Mouse (Mus musculus): ENCODE data around the gene Cadm1.

Gene Cadm1

DNA sequence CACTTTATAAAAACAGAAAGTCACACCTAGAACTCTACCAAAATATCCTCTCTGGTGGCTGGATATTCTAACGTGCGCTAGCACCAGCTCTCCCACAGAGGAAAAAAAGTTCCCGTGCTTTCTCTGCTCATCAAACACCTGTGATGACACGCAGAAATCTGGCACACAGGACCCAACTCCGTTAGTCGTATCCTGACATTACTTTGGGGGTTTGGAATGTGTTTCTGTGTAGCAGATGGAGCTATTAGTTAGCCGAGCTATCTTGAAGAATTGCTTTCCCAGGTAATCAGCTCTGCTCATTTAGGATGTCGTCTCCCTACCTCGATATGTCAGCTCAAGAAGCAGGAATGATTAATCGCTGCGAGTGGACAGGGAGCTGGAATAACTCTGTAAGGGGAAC, 80.3 kb downstream of the Cadm1 start:
- no peak for DNase-seq

DNA sequence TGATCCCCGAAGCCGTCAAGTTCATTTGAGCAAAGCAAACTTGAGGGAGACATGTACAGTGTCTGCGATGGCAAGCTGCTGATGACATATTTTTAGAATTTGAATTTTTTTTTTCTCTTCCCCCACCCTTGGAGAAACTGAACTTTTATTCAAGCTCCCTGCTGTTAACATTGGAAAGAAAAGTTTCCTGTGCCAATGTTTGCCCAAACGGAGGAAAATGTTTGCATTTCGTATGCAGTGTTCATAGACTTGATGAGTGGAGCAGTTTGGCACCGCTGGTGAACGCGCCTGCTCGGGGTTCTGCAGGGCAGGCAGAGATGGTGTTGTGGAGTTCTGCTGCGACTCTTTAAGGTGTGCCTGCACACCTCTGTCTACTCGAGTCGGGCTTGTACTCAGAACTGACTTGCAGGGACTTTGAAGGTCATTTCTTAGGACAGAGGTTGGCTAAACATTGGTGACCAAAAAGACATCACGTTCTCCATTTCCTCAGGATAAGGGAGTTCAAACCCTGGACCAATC, 83.0 kb downstream of the Cadm1 start:
- DNase-seq, result no peak

DNA sequence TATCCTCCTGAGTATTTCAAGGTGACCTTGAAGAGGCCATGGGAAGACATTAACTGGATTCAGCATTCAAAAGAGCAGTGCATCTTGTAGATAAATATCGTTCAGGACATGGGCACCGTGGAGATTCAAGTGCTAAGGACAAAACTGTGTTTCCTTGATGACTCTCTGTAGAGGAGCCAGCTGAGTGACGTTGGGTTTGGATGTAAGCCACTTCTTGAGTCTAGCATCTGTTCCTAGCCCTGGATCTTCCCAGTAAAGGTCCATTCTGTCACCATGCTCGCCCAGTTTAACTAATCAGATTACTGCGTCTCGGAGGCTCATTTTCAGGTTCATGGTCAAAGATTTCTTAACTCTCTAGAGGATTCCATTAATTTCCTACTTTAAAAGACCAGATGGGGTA, 85.1 kb downstream of the Cadm1 start:
- no peak for DNase-seq

DNA sequence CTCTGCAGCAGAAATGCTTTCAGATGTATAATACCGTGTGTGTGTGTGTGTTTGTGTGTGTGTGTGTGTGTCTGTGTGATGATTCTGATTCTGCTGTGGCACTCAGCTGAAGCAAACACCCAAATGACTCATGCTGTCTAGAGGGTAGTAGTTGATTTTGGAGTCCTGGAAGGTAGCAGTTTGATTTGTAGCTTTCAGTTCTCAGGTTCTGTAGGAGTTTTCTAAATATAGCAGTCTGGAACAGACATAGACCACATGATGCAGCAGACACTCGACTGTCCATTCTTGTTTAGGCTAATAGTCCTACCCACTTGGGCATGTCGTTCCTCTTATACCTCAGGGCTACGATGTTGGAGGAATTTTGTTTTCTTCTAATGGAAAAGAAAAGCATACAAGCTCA, 86.4 kb downstream of the Cadm1 start:
- DNase-seq, result no peak

DNA sequence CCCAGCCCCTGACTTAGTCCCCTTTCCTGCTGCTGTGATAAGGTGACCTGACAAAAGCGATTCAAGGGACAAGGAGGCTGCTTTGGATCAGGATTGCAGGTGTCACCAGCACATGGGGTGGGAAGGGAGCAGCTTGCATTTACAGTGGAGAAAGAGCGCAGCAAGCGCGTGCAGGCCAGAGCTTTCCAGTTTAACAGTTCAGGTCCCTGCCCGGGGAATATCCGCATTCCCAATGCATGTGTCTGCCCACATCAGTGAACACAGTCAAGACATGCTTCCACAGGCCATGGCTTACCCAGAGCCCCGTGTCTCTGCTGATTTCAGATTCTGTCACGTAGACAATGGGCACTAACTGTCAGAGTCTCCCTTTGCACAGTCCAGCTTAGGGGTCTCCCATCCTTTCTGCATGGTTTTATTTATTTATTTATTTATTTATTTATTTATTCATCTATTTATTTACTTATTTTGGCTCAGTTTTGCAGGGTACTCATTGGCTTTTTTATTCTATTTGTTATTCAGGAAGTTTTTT, 89.6 kb downstream of the Cadm1 start:
- no peak for DNase-seq

DNA sequence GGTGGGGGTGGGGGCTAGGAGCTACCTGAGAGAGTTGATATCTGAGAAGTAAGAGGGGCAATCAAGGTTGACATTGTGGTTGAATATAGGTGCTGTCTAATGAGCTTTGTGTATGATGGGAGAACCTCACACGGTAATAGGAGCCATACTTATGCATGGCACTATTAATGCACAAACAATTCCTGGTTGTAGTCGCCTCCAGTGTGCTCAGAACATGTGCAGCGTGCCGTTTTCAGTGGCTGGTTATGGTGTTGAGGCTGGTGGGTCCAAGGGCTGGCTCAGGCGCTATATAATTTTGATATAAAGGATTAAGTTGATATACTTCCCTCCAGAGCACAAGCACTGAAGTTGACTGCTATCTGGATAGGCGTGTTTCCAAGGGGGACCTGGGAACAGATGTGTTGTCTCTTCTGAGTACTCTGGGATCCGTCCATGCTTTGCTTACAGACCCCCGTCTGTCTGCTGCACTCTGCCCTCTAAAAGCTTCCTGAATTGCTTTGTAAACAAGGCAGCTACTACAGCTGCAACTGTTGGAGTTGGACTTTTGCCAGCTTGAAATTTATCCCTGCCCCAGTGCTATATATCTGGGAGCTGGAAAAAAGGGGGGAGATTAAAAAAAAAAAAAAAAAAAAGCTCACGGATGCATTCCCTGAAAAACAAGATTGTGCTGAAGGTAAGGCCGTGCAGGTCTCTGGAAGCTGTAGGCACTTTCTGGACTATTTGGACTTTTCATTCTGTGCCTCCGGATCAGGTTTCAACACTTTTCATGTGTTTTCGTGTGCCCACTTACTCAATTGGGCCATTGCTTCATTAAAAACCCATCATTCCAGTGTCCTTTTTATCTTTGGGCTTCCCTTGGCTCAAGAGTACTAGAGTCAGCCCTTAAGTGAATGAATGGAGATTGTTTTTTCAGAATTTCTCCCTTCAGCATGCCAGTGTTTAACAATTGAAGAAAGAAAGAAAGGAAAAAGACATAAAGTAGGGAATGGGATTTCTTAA, 93.8 kb downstream of the Cadm1 start:
- no peak for DNase-seq

DNA sequence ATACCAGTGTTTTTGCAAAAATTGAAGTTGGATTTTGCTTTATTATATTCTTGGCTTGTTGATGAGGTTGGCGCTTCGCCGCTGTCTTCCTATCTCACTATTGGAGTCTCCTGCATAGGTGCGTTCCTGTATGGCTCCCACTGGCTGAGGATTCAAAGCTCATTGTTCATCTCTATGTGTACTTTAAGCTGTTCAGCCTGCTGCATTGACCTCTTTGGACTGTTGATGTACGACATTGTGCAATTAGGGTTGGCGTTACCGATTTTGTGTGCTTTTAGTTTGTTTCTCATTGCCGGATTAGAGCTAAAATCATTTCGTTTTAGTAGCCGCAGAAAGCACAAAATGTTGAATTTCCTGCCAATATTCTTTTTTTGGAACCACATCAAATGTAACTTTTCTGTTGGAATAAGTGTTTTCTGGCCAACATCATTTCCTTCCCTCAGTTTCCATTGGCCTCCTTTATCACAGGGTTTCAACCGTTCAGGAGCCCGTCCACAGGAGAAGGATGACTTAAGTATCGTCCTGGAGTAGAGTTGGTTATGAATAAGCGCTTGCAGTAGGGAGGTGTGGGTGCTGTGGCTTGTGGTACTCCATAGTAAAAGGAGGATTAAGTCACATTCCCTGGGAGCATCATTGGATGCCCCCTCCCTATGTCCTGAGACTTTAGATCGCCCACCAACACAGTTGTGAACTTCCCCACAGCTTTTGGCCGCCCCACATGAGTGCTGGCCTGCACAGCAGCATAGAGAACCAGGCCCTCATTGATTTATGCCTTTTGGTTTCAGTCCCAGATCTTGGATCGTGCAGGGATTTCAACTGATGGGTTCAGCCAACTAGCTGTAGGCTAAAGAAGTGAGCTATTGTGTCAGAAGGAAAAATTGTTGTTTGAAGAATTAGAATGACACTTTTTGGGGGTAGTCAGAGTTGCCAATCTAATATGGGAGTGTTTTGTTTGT, 94.9 kb downstream of the Cadm1 start:
- DNase-seq, result no peak

DNA sequence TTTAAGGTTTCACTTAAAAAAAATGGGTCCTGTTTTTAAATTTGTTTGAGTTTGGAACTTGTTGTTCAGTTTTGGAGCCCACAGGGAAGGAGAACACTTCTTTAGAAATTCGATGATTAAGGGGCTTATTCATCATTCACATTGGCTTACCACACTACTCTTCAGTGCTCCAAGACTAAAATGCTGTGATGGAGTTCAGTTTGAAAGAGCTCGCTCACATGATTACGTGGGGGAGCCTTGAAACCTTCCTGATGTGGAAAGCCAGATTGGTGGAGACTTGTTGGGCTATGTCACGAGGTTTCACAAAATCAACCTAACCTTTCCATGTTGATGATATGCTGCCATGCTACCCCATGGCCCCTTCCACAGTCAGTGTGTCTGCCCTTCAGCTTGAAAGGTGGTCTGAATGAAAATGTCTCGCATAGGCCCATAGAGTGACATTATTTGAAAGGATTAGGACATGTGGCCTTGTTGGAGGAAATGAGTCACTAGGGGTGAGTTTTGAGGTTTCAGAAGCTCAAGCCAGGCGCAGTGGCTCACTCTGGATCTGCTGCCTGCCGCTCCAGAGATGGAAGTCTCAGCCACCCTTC, 95.7 kb downstream of the Cadm1 start:
- no peak for DNase-seq

DNA sequence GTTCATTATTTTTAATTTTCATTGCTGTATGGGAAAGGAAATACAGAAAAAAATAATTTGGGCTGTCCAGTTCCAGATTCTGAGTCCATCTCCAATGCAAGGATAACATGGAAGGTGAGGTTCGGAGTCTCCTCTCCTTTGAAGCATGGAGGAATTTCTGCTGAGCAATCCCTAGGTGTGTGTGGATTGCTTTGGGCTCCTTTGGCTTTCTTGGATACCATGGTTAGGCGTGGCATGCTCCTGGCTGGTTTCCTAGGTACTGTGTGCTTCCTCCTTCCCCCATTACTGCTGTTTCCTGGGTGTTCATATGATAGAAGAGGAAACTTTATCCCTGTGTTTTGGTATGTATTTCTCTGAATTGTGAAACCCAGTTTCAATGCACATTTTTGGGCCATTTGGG, 98.0 kb downstream of the Cadm1 start:
- no peak for DNase-seq

DNA sequence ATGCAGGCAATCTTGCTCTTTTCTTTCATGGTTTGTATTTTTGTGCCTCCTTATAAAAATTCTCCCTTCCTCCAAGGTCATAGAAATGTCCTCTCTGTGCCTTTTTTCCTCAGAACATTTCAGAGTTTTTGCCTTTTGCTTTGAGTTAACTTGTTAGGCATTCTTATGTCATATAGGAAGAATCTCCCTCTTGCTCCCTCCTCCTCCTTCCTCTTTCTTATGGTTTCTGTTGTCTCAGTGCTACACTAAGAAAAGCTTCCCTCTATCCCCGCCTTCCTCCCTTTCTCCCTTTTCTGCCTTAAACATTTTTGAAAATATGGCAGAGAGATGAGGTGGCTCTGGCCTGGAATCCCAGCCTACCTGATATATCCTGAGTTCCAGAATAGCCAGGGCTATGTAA, 98.6 kb downstream of the Cadm1 start:
- no peak for DNase-seq

DNA sequence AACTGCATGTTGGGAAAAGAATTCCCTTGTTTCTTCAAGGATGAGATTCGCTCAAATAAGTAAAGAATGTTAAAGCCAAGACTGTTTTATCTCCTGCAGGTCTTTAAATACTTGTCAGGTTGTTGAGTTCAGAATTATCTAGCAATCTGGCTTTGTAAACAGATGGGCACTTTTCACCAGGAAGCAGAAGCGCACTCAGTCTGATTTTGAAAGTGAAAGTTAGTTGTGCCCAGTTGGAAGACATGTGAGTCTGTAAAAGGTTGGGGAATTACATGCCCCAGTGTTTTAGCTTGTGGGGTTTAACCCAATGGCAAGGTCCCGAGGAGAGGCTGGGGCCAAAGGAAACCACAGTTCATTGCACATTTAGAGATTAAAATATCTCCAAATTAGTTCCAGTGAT, 104.7 kb downstream of the Cadm1 start:
- DNase-seq, result no peak

DNA sequence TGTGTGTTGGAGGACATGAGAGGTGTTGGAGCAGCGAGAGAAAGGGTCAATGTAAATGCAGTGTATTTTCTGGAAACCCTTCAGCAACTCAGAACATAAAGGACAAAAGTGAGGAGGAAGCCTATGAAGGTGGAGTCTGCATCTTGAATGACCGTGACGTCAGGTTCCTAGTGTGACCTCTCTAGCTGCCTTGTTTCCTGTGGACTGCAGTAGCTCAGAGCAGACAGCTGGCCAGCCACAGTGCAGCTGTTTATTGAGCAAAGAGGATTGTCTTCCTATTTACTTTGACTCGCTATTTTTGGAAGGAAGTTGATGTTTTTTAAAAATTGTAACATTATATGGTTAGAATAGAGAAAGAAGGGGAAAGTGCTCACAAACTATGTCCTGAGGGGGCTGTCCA, 112.7 kb downstream of the Cadm1 start:
- DNase-seq, result no peak

DNA sequence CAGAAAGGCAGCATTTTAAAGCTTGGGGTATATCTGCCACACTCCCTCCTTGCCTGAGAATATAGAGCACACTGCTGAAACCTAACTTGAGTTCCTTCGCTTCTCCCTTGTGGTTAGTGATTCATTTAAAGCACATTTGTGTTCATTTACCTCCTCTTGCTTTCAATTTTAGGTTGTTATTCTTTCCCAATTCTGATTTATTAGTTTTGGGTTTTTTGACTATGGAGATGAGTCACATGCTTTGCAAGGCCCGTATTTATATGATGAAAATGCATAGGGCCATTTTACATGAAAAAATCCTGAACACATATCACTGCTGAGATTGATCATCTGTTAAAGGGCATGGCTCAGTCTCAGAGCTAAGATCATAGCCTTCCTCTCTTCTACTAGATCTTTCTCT, 115.1 kb downstream of the Cadm1 start:
- DNase-seq, result no peak

DNA sequence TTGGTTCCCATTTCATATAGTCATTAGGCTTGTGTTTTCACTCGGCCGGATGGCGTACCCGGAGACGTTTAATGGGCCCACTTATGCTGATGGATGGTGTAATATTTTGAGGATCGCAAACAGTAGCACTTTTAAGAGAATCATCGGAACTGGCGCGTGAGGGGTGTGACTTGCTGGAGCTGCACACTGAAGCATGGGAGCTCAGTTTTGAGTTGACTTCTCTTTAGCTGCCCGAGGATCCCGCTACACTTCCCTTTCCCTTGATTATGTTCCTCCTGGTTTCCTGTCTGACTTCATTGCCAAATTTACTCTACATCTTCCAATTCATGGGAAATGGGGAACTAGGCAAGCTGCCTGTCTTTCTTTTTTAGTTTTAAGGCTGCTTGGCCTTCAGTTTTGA, 121.5 kb downstream of the Cadm1 start:
- no peak for DNase-seq

DNA sequence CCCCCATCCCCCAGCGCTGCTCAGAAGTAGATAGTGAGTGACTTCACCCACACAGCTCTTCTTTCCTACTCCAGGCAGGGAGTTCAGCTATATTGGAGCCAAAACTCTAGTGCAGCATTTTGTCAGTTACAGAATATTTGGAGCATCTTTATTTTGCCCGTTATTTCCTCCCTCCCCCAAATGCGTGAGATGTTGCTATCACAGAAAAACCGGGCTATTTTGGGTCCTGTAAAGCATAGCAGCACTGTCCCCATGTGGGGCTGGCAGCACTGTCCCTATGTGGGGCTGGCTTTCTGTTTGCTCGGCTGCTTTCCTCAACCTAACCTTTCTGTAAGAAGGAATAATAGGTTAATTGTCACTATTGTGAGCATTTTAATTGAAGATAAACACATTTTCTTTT, 122.2 kb downstream of the Cadm1 start:
- DNase-seq, result no peak

DNA sequence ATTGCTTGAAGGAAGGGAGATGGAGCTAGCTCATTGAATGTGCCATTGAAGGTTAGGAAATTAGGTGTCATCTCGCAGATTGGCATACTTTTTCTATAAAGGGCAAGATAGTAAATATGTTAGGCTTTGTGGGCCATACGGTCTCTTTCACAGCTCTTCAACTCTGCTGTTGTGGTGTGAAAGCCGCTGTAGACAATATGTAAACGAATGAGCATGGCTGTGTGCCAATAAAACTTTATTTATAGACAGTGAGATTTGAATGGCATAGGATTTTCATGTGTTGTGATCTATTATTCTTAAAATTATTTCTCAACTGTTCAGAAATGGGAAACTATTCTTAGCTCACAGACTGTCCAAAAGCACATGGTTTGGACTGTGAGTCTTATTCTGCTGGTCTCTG, 123.0 kb downstream of the Cadm1 start:
- no peak for DNase-seq

DNA sequence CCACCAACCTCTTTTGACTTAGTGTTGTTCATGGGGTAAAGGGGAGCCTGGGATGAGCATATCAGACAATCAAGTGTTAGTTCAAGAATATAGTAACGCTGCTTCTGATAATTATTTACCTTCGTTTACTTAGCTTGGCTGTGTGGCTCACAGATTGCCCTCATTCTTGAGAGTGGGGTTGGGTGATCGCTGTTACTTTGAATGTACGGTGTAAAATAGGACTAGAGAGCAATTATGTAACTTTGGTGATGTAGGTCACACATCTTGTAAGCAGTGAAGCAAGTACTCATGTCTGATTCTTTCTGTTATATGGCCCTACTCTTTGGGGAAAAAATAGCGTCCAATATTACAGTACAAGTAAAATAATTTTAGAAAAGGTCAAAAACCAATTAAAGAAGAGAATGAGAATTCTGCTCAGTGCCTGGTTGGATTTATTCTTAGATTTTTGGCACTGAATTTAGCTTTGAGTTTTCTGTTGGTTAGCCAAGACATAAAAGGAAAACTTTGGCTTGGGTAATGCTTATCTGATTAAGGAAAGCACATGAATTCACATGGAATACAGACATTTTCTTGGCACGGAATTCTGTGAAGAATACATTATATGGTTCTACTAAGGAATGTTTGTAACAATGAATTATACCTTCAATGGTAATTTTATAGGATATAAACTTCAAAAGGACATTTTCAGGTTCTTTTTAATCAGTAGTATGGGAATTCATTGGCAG, 129.6 kb downstream of the Cadm1 start:
- no peak for DNase-seq

DNA sequence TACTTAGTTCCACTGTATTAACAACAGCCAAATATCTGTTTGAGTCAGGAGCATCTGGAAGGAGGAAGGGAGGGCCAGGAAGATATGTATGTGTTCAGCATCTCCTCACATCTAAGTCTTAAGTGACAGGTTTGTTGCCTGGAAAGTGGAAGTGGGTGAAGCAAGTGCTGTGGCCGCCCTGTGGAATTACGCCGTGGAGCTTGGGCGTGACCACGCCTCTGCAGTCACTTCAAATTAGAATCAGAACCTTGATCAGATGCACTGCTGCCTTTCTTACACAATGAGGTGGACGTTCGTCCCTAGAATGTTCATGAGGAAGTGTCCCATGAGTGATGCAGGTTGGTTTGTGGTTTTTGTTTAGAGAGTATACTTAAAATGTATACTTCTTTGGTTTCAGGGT, 131.6 kb downstream of the Cadm1 start:
- no peak for DNase-seq

DNA sequence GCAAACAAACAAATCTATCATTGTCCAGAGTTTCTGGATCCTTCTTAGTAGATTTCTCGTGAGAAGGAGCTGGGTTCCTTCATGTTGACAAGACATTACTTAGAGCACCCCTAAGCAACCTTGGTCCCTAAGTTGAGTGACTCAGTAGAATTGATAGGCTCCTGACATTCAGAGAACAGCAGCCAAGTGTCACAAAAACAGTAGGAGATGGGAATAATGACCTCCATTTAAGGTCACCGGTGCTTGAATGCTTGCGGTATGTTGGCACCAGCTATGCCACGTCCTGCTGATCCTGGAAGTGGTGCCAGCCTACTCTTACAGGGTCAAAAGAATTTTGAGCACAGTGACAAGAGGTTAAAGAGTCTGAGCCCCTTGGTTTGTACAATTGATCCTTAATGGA, 139.2 kb downstream of the Cadm1 start:
- no peak for DNase-seq

DNA sequence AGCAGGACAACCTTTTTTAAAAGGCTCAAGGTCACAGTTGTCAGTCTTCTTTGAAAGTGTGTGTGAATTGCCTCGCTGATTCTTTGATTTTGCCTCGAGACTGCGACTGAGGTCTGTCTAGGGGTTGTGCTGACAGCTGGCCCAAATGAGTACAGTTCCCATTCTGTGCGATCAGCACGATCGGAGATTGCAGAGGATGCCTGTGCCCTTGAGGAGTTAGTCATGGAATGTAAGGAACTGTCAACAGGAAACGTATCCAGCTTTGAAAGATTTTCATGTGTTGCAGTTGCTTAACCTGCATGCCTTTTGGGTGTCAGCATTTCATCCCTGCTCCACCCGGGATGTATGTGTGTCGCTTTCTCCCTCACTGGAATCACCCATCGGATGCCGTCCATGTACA, 141.6 kb downstream of the Cadm1 start:
- DNase-seq, result no peak

DNA sequence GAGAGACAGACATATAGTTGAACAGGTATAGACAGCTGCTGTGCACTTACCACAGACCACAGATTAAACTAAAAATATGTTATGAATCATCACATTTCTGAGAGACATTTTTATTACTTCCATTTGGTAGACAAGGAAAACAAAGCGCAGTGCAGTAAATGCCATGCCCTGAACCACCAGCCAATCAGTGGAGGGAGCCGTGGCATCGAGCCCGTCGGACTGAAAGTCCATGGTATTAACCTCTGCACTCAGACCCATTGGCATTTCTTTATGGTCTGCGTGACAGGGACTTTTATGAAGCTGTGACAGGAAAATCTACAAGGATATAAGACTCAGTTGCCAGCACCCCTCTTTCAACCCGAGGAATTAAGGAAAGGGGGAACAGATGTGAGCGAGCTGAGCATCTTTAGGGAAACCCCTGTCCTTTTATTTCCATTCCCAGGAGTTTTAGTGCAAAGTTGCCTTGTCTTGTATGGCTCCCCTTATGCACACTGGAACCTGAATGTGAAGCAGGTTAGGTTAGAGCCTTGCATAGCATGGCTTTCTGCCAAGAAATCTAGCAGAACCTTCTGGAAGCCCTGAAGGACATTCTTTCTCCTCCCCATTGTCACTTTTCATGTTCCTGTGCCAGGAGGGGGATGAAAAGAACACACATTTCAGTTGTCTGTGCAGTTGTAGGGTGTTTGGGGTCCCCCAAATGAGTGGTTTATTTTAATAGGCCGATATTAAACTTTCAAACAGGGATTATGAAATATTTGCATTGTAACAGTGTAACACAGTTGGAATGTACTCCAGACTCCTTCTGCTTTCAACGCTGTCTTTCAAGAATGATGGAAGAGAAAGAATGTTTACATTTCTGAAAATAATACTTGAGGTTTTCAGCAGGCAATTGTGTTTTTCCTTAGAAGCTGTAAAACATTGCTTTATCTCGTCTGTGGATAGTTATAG, 145.1 kb downstream of the Cadm1 start:
- DNase-seq, result no peak
